Mouse (Mus musculus) activated CD4-positive, CD25-positive, alpha-beta regulatory T cell (primary cell): ENCODE data around the gene Tnfrsf11a. TPM values are rescaled to one million over a fixed set of nuclear protein-coding genes. Genes with fewer than 3 reads are reported as not detected.

Experiments used
- polyA plus RNA-seq, 2 experiments: library from polyadenylated mRNA; unstranded; fragments of 100-300 nt; shearing (Covaris generic); gene quantifications; one replicate each; pipeline ENCODE4 v1.2.1; 2017

Gene Tnfrsf11a
- under 1 TPM; 0.11 to 0.33 TPM for polyA plus RNA-seq

DNA sequence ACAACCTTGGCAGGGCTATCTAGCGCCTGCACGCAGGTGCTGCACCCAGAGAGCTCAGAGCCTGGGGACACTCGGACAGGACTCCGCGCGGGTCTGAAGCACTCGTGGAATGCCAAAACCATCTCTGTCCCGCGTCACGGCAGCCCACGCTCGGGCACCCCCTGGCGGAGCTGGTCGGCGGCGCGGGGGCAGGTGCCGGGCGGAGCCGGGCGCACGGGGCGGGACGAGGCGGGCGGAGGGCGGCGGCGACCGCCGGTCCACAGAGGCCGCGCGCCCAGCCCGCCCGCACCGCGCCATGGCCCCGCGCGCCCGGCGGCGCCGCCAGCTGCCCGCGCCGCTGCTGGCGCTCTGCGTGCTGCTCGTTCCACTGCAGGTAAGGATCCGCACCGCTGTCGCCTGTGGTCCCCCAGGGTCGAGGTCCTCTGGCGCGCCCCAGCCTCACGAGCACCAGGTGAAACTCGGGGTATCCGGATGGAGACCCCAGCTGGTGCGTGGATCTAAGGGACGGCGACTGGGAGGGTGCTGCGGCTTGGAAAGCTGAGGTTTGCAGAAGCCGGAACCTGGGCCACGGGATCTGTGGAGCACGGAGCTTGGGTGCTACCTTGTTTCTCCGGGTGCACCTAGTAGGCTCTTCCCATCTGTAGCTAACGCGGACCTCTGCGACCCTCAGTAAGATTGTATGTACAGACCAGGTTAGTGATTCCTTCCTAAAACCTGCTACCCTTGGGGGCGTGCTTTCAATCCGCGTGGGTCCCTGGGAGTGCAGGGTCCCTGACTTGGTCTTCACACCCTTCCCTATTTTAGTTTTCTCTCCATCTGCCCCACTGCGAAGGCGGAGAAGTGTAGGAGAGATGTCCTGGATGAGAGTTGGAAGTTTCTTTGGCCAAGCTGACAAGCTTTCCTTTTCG, at the start of gene Tnfrsf11a:
Tnfrsf11a (plus strand) TSS at position 262 of the 908 bp plus-strand sequence.

Other genes starting within 250 kb of the Tnfrsf11a start
- 10 to 100 TPM; 14.4 to 22.3 TPM for gene Pign, start 117.0 kb upstream of the Tnfrsf11a start, polyA plus RNA-seq
- gene Relch, start 116.9 kb upstream of the Tnfrsf11a start, polyA plus RNA-seq = 10 to 100 TPM; 38.6 to 43.3 TPM
- 10 to 100 TPM; 13.5 to 21.6 TPM for gene Zcchc2, start 209.7 kb downstream of the Tnfrsf11a start, polyA plus RNA-seq